Mouse (Mus musculus): ENCODE measurements around the gene Clca3a1. TPM values are rescaled to one million over a fixed set of nuclear protein-coding genes. Genes with fewer than 3 reads are reported as not detected.

Clca3a1 gene
- total and polyA plus RNA-seq, 3 experiments = 0.27 TPM; not detected in 2

DNA sequence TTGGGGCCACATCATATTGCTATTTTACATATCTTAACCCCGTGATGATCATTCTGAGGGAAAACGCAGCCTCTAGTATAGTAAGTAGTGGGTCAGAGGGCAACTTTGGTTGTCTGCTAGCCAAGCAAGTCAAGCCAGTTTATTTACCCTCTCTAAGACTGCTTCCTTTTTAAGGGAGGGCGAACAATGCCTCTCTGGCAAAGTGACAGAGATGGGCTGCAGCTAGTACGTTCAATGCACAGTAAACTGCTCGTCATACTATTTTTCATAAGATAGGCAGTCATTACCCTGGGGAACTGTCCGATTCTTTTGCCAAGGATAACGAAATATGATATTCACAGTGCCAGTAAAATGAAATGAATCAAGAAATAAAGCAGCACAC, 42.1 kb downstream of the Clca3a1 start:
- H3K27me3 ChIP-seq (replicated peaks) = no peaks in the 10 kb centered on the region
- H3K4me2 ChIP-seq (ENCODE audit: insufficient read depth, low read depth, poor library complexity, severe bottlenecking) = peak overlapping the region; percentile 99
- peaks cover 14 to 52% of the 10 kb centered on the region in 2 experiments for H3K4me1 ChIP-seq (ENCODE audit: control insufficient read depth in 1 of 2, insufficient read depth in 2 of 2)
- H3K4me3 ChIP-seq (replicated peaks in 1 of 3; ENCODE audit: low read depth in 2 of 3, low read length in 2 of 3, poor library complexity in 1 of 3) = peak overlapping the region; percentile 65 to 97 (median 77)
- peak overlapping the region; percentile 79 for H3K9ac ChIP-seq (ENCODE audit: insufficient read depth, low read depth)
- H3K79me2 ChIP-seq (replicated peaks; ENCODE audit: control insufficient read depth, extremely low read depth, insufficient read depth, poor library complexity, severe bottlenecking) = peaks cover 46% of the 10 kb centered on the region
- DNase-seq (ENCODE audit: extremely low read depth) = no peak
- H3K9me3 ChIP-seq (replicated peaks; ENCODE audit: low read length) = no peaks in the 10 kb centered on the region
- H3K27ac ChIP-seq (ENCODE audit: insufficient read depth, low read depth) = peak overlapping the region; percentile 14; the same call in 1 of the 2 replicates
- dilution Hi-C loops (cut with MboI; ENCODE audit: extremely low pct_ligation_motif_present, extremely low pct_unique_long_range_greater_than_20kb, low sequenced_read_pairs) = no loop called here
- peaks cover 2 to 27% of the 10 kb centered on the region in 2 experiments for H3K36me3 ChIP-seq (replicated peaks in 1 of 2; ENCODE audit: control insufficient read depth in 1 of 2, insufficient read depth in 1 of 2, low read length in 1 of 2)
- in situ Hi-C loops (cut with MboI; ENCODE audit: low pct_ligation_motif_present, low pct_unique_long_range_greater_than_20kb, low sequenced_read_pairs) = loop anchor here (10.0 kb wide), 1 partner anchor 254 kb away; no protein-coding TSS in a partner anchor
- TF ChIP-seq E2F4 (IDR thresholded peaks at IDR 0.05; ENCODE audit: insufficient replicate concordance, low read depth, low read length) (no peak), MAZ (IDR thresholded peaks at IDR 0.05; ENCODE audit: low read depth, low read length) (0 out of 2 replicates have a peak, but pooled peaks have one; percentile 22), IRF4 (IDR thresholded peaks at IDR 0.05; ENCODE audit: low read depth, low read length) (peak; percentile 11; the same call in 1 of the 2 replicates)

DNA sequence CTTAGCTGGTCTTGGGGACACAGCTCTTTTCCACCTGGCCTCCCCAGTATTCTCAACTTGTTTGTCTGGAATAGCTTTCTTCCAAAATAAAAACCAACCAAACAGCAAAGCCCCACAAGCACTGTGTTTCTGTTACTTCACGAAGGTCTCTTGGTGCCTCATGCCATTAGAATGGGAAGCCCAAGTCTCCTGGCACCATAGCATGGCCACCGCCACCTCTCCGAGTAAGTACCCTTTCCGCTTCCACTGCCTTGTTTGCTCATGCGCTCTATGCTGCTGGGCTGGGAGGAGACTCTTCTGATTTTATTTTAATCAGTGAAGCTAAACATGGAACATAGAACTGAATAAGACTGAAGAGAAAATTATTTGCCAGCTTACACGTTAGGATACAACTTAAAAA, 42.9 kb downstream of the Clca3a1 start:
- Histone ChIP-seq H3K27me3 (replicated peaks) (no peaks in the 10 kb centered on the region), H3K27ac (ENCODE audit: insufficient read depth, low read depth) (no peak overlapping the region), H3K9me3 (replicated peaks; ENCODE audit: low read length) (no peaks in the 10 kb centered on the region), H3K36me3 (replicated peaks in 1 of 2; ENCODE audit: control insufficient read depth in 1 of 2, insufficient read depth in 1 of 2, low read length in 1 of 2) (peaks cover 7 to 34% of the 10 kb centered on the region in 2 experiments), H3K4me1 (ENCODE audit: control insufficient read depth in 1 of 2, insufficient read depth in 2 of 2) (peaks cover 14 to 52% of the 10 kb centered on the region in 2 experiments), H3K9ac (ENCODE audit: insufficient read depth, low read depth) (no peak overlapping the region; the same call in 1 of the 2 replicates), H3K4me3 (replicated peaks in 1 of 3; ENCODE audit: low read depth in 2 of 3, low read length in 2 of 3, poor library complexity in 1 of 3) (peak overlapping the region in 1 of 3 experiments; percentile 6), H3K79me2 (replicated peaks; ENCODE audit: control insufficient read depth, extremely low read depth, insufficient read depth, poor library complexity, severe bottlenecking) (peaks cover 51% of the 10 kb centered on the region), H3K4me2 (ENCODE audit: insufficient read depth, low read depth, poor library complexity, severe bottlenecking) (no peak overlapping the region)
- no peak for DNase-seq (ENCODE audit: extremely low read depth)
- TF ChIP-seq GABPA (IDR thresholded peaks at IDR 0.05; ENCODE audit: insufficient replicate concordance, low read depth, low read length) (no peak), CHD2 (IDR thresholded peaks at IDR 0.05; ENCODE audit: low read length) (no peak), HCFC1 (IDR thresholded peaks at IDR 0.05; ENCODE audit: low read depth, low read length) (no peak), MAX (IDR thresholded peaks at IDR 0.05; ENCODE audit: low read length) (0 out of 2 replicates have a peak, but pooled peaks have one; percentile 21), ZMIZ1 (IDR thresholded peaks at IDR 0.05; ENCODE audit: low read depth, low read length) (no peak), E2F4 (IDR thresholded peaks at IDR 0.05; ENCODE audit: insufficient replicate concordance, low read depth, low read length) (no peak)
- in situ Hi-C loops (cut with MboI; ENCODE audit: low pct_ligation_motif_present, low pct_unique_long_range_greater_than_20kb, low sequenced_read_pairs) (loop anchor here (10.0 kb wide), 1 partner anchor 253 kb away; no protein-coding TSS in a partner anchor), dilution Hi-C loops (cut with MboI; ENCODE audit: extremely low pct_ligation_motif_present, extremely low pct_unique_long_range_greater_than_20kb, low sequenced_read_pairs) (no loop called here)

DNA sequence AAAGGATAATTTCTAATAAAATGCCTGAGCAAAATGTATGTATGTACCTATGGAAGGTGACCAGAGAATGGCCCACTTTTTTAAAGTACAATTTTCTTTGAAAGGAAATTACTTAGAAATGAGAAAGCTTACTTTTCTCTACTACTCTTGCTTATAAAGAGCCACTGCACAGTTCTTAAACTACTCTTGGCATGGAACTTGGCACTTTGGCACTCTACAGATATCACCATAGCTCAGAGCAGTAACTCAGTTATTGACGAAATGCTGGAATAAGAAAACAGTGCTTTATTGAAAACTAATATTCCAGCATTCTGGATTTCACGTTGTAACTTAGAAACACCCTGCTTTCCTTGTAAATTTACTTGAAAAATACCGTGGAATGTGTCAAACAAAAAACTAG, 43.7 kb downstream of the Clca3a1 start:
- H3K79me2 ChIP-seq (replicated peaks; ENCODE audit: control insufficient read depth, extremely low read depth, insufficient read depth, poor library complexity, severe bottlenecking) = peaks cover 56% of the 10 kb centered on the region
- no peaks in the 10 kb centered on the region for H3K9me3 ChIP-seq (replicated peaks; ENCODE audit: low read length)
- H3K36me3 ChIP-seq (replicated peaks in 1 of 2; ENCODE audit: control insufficient read depth in 1 of 2, insufficient read depth in 1 of 2, low read length in 1 of 2) = peaks cover 11 to 41% of the 10 kb centered on the region in 2 experiments
- dilution Hi-C loops (cut with MboI; ENCODE audit: extremely low pct_ligation_motif_present, extremely low pct_unique_long_range_greater_than_20kb, low sequenced_read_pairs) (no loop called here), in situ Hi-C loops (cut with MboI; ENCODE audit: low pct_ligation_motif_present, low pct_unique_long_range_greater_than_20kb, low sequenced_read_pairs) (loop anchor here (10.0 kb wide), 1 partner anchor 252 kb away; no protein-coding TSS in a partner anchor)
- DNase-seq (ENCODE audit: extremely low read depth) = no peak
- no peak overlapping the region for H3K27ac ChIP-seq (ENCODE audit: insufficient read depth, low read depth)
- no peaks in the 10 kb centered on the region for H3K27me3 ChIP-seq (replicated peaks)
- H3K4me3 ChIP-seq (replicated peaks in 1 of 3; ENCODE audit: low read depth in 2 of 3, low read length in 2 of 3, poor library complexity in 1 of 3) = no peak overlapping the region
- no peak overlapping the region for H3K4me2 ChIP-seq (ENCODE audit: insufficient read depth, low read depth, poor library complexity, severe bottlenecking)
- TF ChIP-seq ZC3H11A (IDR thresholded peaks at IDR 0.05; ENCODE audit: low read depth, low read length) = no peak
- TF ChIP-seq NRF1 (IDR thresholded peaks at IDR 0.05; ENCODE audit: low read depth, low read length) = no peak
- no peak for TF ChIP-seq CTCF (conservative IDR thresholded peaks at IDR 0.05 in 1 of 2, IDR thresholded peaks at IDR 0.05 in 1 of 2; ENCODE audit: low read depth in 2 of 2, low read length in 2 of 2)
- TF ChIP-seq JUND (conservative IDR thresholded peaks at IDR 0.05; ENCODE audit: low read depth, low read length) = no peak
- TF ChIP-seq NELFE (IDR thresholded peaks at IDR 0.05; ENCODE audit: low read depth, low read length) = no peak
- no peak for TF ChIP-seq E2F4 (IDR thresholded peaks at IDR 0.05; ENCODE audit: insufficient replicate concordance, low read depth, low read length)
- no peak for TF ChIP-seq MAX (IDR thresholded peaks at IDR 0.05; ENCODE audit: low read length)
- TF ChIP-seq CHD1 (IDR thresholded peaks at IDR 0.05; ENCODE audit: low read depth, low read length) = no peak
- TF ChIP-seq USF2 (conservative IDR thresholded peaks at IDR 0.05; ENCODE audit: low read depth, low read length) = no peak
- TF ChIP-seq UBTF (IDR thresholded peaks at IDR 0.05; ENCODE audit: low read depth, low read length) = no peak
- TF ChIP-seq JUN (IDR thresholded peaks at IDR 0.05; ENCODE audit: insufficient read depth, low read depth, low read length) = no peak
- no peak for TF ChIP-seq MEF2A (IDR thresholded peaks at IDR 0.05; ENCODE audit: borderline replicate concordance, low read depth, low read length)
- TF ChIP-seq TCF12 (IDR thresholded peaks at IDR 0.05; ENCODE audit: low read depth, low read length) = no peak
- no peak for TF ChIP-seq ZMIZ1 (IDR thresholded peaks at IDR 0.05; ENCODE audit: low read depth, low read length)
- TF ChIP-seq GABPA (IDR thresholded peaks at IDR 0.05; ENCODE audit: insufficient replicate concordance, low read depth, low read length) = no peak
- TF ChIP-seq CHD2 (IDR thresholded peaks at IDR 0.05; ENCODE audit: low read length) = no peak
- TF ChIP-seq POLR2AphosphoS2 (IDR thresholded peaks at IDR 0.05; ENCODE audit: low read depth, low read length) = no peak
- TF ChIP-seq ZKSCAN1 (IDR thresholded peaks at IDR 0.05; ENCODE audit: borderline replicate concordance, low read depth, low read length) = no peak
- TF ChIP-seq RAD21 (IDR thresholded peaks at IDR 0.05; ENCODE audit: low read depth, low read length) = no peak
- no peak for TF ChIP-seq ETS1 (conservative IDR thresholded peaks at IDR 0.05; ENCODE audit: low read depth, low read length)
- no peak overlapping the region for H3K9ac ChIP-seq (ENCODE audit: insufficient read depth, low read depth)
- H3K4me1 ChIP-seq (ENCODE audit: control insufficient read depth in 1 of 2, insufficient read depth in 2 of 2) = peaks cover 14 to 52% of the 10 kb centered on the region in 2 experiments

Data from CH12.LX (cell line).